Mouse (Mus musculus): Measurements from ENCODE around the gene Wasf1.
A peak's percentile ranks its signal among the peaks of the same experiment; 100 is the strongest.

Gene Wasf1

GRCm38 (mm10) chr10:40882831-40883643 lies at the start of gene Wasf1, which contains the start of gene Cdc40:
Gene Wasf1, plus strand, starts transcription at chr10:40883475.
Gene Cdc40, minus strand, starts transcription at chr10:40883311.
- peak; percentile 85 for DNase-seq (ENCODE audit: low read depth)

- DNase-seq (ENCODE audit: low read depth) = no peak
Observed at GRCm38 (mm10) chr10:40840086-40840485, 43.2 kb upstream of the Wasf1 start.

DNA sequence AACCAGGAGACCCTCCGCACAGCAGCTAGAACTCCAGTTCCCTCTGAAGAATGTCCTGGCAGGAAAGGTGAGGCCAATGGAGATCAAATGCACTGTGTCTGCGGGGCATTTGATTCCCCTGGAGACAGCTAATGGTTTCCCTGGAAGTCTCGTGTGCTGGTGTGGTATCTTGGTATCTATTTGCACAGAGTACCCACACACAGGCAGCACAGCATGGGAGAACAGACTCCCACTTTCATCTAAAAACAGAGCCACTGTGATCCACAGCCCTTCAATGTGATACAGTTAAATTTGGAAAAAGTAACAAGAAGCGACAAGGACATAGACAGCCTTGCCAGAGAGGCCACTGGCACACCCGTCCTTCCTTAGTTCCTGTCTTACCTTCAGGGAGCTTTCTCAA lies 39.4 kb upstream of the Wasf1 start:
- no peak for DNase-seq (ENCODE audit: low read depth)

DNA sequence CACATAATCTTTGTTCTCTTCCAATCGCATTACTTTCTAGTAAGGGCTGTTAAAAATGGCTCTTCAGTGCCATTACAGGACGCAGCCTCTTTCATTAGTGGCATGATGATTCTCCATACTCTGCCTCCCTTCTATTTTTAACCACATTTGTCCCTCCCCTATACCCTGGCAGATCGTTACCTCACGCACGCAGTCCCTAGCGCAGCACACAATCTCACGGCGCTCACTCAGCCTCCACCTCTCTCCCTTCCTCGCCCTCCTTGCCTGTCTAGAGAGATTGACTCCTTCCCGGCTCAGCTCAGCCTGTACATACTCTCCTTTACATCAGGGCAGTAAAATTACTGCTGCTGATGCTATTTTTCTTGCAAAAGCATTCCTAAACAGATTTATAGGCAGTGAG lies 38.7 kb upstream of the Wasf1 start:
- no peak for DNase-seq (ENCODE audit: low read depth)

GRCm38 (mm10) chr10:40845626-40846025 lies 37.6 kb upstream of the Wasf1 start:
- DNase-seq (ENCODE audit: low read depth) = no peak

DNA sequence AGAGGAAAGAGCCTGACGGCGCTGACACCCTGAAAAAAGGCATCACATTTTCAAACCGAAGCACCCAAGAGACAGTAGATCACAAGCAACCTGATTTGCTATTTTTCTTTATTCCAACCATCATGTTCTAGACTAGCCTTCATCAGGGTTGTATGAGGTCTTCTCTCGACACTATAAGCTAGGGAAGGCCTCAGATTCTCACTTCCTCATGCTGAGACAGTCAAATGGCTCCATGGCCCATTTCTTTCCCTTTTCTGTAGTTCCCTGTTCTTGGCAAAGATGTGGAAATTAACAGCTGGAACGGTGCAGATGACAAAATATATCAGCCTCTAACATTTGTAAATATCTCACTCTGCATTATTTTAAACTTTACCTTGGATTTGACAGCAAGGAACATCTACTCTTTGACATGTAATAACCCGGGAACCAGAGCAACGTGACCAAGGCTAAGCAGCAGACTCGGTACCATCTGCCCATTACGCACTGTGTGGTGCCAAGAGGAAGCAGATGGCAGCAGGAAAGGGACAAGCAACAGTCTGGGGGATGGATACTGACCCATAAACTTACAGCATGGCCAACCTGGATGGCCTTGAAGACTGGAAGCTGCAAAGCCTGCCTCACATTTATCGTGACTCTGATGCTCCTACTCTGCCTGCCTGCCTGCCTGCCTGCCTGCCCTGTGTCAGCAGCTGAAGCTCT lies 36.0 kb upstream of the Wasf1 start:
- no peak for DNase-seq (ENCODE audit: low read depth)

GRCm38 (mm10) chr10:40850644-40851043 lies 32.6 kb upstream of the Wasf1 start:
- DNase-seq (ENCODE audit: low read depth) = no peak

- DNase-seq (ENCODE audit: low read depth) = no peak
Observed at GRCm38 (mm10) chr10:40851138-40851537, 32.1 kb upstream of the Wasf1 start.

- no peak for DNase-seq (ENCODE audit: low read depth)
Observed at GRCm38 (mm10) chr10:40855616-40856015, 27.7 kb upstream of the Wasf1 start.

DNA sequence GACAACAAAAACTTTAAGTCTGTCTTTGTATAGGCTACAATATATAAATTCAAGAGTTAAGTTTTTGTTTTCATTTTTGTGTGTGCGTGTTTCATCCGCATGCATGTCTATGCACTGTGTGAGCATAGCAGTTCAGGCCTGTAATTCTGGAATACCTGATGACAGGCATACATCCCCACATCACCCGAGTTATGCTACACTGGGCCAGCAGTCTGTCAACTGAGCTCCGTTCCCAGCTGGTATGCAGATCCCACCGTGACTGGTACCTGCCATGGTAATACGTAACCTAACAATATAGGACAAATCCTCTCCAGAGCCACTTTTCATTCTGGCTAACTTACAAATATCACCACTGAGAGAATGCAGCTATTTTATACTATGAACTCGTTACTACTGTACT lies 26.6 kb upstream of the Wasf1 start:
- DNase-seq (ENCODE audit: low read depth) = no peak

GRCm38 (mm10) chr10:40857599-40857998 lies 25.7 kb upstream of the Wasf1 start:
- no peak for DNase-seq (ENCODE audit: low read depth)

- DNase-seq (ENCODE audit: low read depth) = no peak
Observed at GRCm38 (mm10) chr10:40868081-40868480, 15.2 kb upstream of the Wasf1 start.

DNA sequence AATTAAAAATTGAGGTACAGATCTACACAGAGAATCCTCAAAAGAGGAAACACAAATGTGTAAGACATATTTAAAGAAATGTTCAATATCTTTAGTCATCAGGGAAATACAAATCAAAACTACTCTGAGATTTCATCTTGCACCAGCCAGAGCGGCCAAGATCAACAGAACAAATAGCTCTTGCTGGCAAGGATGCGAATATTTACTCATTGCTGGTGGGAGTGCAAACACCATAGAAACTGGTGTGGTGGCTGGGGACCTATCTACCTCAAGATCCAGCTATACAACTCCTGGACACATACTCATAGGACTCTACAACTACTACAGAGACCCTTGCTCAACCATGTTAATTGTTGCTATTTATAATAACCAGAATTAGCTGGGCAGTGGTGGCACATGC lies 12.0 kb upstream of the Wasf1 start:
- DNase-seq (ENCODE audit: low read depth) = no peak

DNA sequence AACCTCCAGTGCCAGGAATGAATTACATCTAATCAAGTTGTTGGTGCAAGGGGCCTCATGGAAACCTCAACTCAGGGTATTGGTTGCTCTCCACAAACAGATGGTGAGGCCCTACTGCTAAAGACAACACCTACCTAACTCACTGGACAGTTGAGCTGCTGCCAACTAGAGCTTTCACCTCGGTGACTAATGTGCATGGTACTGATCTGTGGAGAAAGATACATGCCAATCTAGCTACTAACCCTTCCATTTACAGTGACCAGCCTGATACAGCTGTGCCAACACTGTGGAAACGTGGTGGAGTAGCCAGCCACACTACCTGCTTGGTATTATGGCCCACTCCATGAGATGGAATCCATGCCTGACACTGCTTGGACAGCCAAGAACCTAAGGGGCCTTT lies 11.2 kb upstream of the Wasf1 start:
- no peak for DNase-seq (ENCODE audit: low read depth)

- no peak for DNase-seq (ENCODE audit: low read depth)
Observed at GRCm38 (mm10) chr10:40878246-40878645, 5.0 kb upstream of the Wasf1 start.

DNA sequence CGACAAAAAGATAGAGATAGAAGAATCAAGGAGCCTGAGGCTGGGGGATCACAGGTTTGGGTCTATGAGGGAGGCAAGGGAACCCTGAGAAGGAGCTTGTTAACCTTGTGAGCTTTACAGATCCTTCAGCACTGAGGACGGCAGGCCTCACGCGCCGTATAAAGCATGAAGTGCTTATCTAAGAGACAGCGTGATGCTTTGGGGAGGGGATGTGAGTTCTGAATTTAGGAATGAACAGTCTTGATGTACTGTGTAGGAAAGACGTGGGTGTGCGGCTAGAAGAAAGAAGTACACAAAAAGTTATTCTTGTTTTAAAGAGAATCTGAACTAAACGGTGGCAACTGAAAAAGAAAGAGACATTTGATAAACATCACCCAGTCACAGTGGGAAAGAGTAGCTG lies 3.3 kb upstream of the Wasf1 start:
- DNase-seq (ENCODE audit: low read depth) = no peak

DNA sequence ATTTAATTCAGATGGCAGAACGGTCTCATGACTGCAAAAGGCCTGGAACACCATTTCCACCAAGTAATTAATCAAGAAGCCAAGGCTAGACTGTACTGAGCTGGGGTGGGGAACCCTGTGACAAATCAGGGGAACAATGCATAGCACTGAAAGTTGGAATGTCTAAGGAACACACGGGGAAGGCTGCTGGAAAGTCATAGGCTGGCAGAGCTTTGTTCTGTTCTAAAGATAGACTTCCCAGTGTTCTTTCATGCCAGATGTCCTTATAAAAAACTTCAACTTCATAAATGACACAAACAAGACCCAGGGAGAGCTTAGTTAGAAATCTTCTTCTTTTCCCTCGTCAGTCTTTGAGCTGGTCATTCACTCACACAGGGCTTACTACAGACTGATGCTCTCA lies 2.0 kb upstream of the Wasf1 start:
- no peak for DNase-seq (ENCODE audit: low read depth)

- no peak for DNase-seq (ENCODE audit: low read depth)
Observed at GRCm38 (mm10) chr10:40882333-40882732, 942 bp upstream of the Wasf1 start.

DNA sequence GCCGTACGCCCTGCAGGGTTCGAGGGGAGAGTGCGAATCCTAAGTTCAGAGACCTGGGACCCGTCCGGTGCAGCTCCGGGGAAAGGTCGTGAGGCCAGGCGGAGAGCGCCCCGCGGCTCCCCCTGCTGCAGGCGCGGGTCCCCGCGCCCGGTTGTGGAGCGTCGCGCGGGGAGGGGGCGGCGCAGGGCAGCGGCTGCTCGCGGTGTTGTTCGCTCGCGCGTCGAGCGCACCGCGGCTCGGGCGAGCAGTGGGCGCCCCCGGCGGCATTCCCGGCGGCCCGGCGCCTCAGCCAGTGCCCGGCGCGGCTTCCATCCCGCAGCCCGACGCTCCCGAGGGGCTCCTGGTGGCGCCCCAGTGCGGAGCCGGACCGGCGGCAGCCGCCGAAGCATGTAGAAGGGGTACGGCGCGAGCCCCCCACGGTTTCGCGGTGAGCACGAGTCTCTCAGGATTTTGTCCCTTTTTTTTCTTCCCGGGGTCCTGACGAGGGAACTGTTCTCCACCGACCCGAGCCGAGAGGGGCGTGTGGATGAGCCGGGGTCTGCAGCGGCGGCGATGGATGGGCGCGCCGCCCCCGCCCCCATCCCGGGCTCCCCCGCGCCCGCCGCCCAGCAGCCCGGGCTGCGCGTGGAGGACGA lies 486 bp downstream of the Wasf1 start:
- no peak for DNase-seq (ENCODE audit: low read depth)

- DNase-seq (ENCODE audit: low read depth) = no peak
Observed at GRCm38 (mm10) chr10:40884279-40884806, 1.1 kb downstream of the Wasf1 start.

DNA sequence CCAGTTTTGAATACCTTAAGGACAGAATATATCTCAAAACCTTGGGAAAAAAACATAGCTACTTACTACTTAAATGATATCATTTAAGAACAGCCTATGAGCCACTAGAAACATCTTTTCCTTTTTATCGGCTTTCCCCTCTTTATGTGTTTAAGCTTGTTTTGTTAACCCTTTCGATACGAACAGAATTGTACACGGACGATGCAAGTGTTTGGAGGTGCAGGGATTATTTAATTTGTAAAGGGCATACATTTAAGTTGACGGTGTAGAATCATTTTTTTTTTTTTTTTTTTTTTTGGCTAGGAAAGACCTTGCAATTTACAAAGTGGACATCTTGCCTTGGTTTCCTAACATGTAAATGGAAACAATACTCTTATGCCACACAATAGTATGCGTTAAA lies 2.2 kb downstream of the Wasf1 start:
- no peak for DNase-seq (ENCODE audit: low read depth)

- no peak for DNase-seq (ENCODE audit: low read depth)
Observed at GRCm38 (mm10) chr10:40887316-40887715, 4.0 kb downstream of the Wasf1 start.

GRCm38 (mm10) chr10:40889146-40889545 lies 5.9 kb downstream of the Wasf1 start:
- DNase-seq (ENCODE audit: low read depth) = no peak

Measured in c-Kit-positive CD71-negative TER-119-negative erythroid progenitor cells, embryonic 14.5 days (primary cell).